ENCODE assay signal across 8 mouse cellular contexts in the genomic region with DNA sequence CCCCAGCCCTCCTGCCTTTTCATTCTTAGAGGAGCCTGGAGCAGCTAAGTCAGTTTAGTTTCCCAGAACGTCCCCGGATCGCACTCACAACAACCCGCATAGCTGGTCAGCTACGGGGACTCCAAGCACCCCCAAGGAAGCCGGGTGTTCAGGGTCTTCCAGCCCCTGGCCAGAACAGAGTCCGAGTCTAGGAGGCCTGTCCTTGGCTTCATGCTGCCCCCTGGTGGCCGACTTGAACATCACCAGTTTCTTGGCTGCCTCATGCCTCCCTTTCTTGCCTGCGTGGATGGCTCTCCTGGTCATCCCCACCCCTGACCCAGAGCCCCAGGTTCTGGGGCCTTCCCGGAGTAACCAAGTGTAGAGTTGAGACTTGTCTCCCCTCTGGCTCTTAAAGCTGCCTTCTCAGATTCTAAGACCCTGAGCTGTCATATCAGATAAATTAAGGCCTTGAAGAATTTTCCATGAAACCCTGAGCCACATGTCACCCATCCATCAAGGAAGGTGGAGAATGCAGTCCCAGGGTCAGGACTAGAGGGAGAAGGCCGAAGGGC. TPM values are rescaled to one million over a fixed set of nuclear protein-coding genes. Genes with fewer than 3 reads are reported as not detected.
DNase-seq lines count a peak whose midpoint lies in the region; ATAC-seq and TF ChIP-seq lines count a peak whose summit lies in the region.

No protein-coding gene starts in this region.

- intact Hi-C loops in heart, postnatal 10 days (cut with DNase I) = loop anchor here (1.0 to 5.0 kb wide), 3 partner anchors 152 to 310 kb away; no protein-coding TSS in a partner anchor

- H3K4me3 ChIP-seq in G1E (ENCODE audit: low read depth, low read length) = no peak overlapping the region
- no peak overlapping the region for H3K4me3 ChIP-seq in embryonic facial prominence, embryonic 13.5 days

- H3K4me1 ChIP-seq in G1E (ENCODE audit: insufficient read depth, low read depth, low read length) = peaks cover 6% of the 10 kb centered on the region; the same call in 1 of the 2 replicates
- H3K4me1 ChIP-seq in embryonic facial prominence, embryonic 13.5 days = peaks cover 61% of the 10 kb centered on the region

- H3K27me3 ChIP-seq in G1E (ENCODE audit: insufficient read depth, low read length) = peaks cover 23% of the 10 kb centered on the region; the same call in 1 of the 2 replicates
- peaks cover 8% of the 10 kb centered on the region; the same call in 1 of the 2 replicates for H3K27me3 ChIP-seq in embryonic facial prominence, embryonic 13.5 days

- H3K27ac ChIP-seq in embryonic facial prominence, embryonic 13.5 days = peak overlapping the region; percentile 88

- peak; percentile 35 for DNase-seq in G1E (ENCODE audit: low spot score)
- DNase-seq in adrenal gland, postnatal 25 days = peak; percentile 87
- peak; percentile 83 to 92 for DNase-seq in heart, postnatal 10 days
- DNase-seq in layer of hippocampus, postnatal 10 days (ENCODE audit: low spot score in 2 of 2) = peak; percentile 84 to 88
- DNase-seq in lung, postnatal 25 days (ENCODE audit: low spot score) = peak; percentile 76
- DNase-seq in skeletal muscle tissue, adult 2 months (ENCODE audit: low read depth, low spot score) = peak; percentile 68

- H3K9me3 ChIP-seq in G1E (replicated peaks) = peaks cover 50% of the 10 kb centered on the region
- H3K9me3 ChIP-seq in embryonic facial prominence, embryonic 13.5 days = peaks cover 24% of the 10 kb centered on the region

- 40% methylated on average over 11 of the region's 11 CpGs for WGBS in embryonic facial prominence, embryonic 13.5 days

- H3K36me3 ChIP-seq in G1E (replicated peaks) = no peaks in the 10 kb centered on the region
- H3K36me3 ChIP-seq in embryonic facial prominence, embryonic 13.5 days = peaks cover 12% of the 10 kb centered on the region

- TF ChIP-seq CTCF in G1E (IDR thresholded peaks at IDR 0.05; ENCODE audit: low read depth, low read length) = no peak; the same call in 1 of the 2 replicates

- H3K4me2 ChIP-seq in embryonic facial prominence, embryonic 13.5 days = peak overlapping the region; percentile 61

- no peak overlapping the region for H3K9ac ChIP-seq in embryonic facial prominence, embryonic 13.5 days

- no peak for ATAC-seq in G1E (ENCODE audit: extremely low read depth, insufficient number of reproducible peaks, low FRiP score, poor library complexity, severe bottlenecking)
- no peak for ATAC-seq in embryonic facial prominence, embryonic 13.5 days (ENCODE audit: insufficient number of reproducible peaks, insufficient read depth, low FRiP score, low TSS enrichment, low read depth)
- no peak for ATAC-seq in erythroblast, adult 5-6 weeks (replicated peaks; ENCODE audit: low FRiP score, poor library complexity, severe bottlenecking)

RNA-seq across cellular contexts. Expression of gene Cdkn1c, which starts 3.1 kb away (rescaled TPM):
- total RNA-seq in G1E (2014; fragmentation: Nextera tagmentation) (not detected in 2 replicates), G1E (2017) (0.06 TPM in 1 of 2 replicates, not detected in the other)
- polyA plus RNA-seq in G1E (2012) = 0.03 and 0.15 TPM in 2 replicates
- total RNA-seq in adrenal gland, postnatal 25 days (2021) = 669 and 905 TPM in 2 replicates
- 873 and 944 TPM in 2 replicates for polyA plus RNA-seq in embryonic facial prominence, embryonic 13.5 days (2015; fragmentation: Nextera tagmentation; extraction: Ambion mirVana)
- 10 to 100 TPM; 47.2 to 48.0 TPM for total RNA-seq in heart, postnatal 10 days (2021)
- total RNA-seq in layer of hippocampus, postnatal 10 days (2021) = 10 to 100 TPM; 13.2 to 18.5 TPM
- not detected in 2 replicates for total RNA-seq in erythroblast, adult 5-6 weeks (2015; ENCODE audit: low replicate concordance)
- 0.09 TPM in 1 of 2 replicates, not detected in the other for total RNA-seq in erythroblast, adult 5-6 weeks (2017; ENCODE audit: low replicate concordance)

RNA-seq across cellular contexts. Expression of gene Slc22a18, which starts 9.6 kb away (rescaled TPM):
- total RNA-seq in G1E (2014; fragmentation: Nextera tagmentation) = 2.6 and 2.9 TPM in 2 replicates
- 3.9 and 5.0 TPM in 2 replicates for total RNA-seq in G1E (2017)
- 2.4 and 3.4 TPM in 2 replicates for polyA plus RNA-seq in G1E (2012)
- 1.2 and 1.4 TPM in 2 replicates for total RNA-seq in adrenal gland, postnatal 25 days (2021)
- 2.5 and 3.0 TPM in 2 replicates for polyA plus RNA-seq in embryonic facial prominence, embryonic 13.5 days (2015; fragmentation: Nextera tagmentation; extraction: Ambion mirVana)
- under 1 TPM; 0.43 to 0.50 TPM for total RNA-seq in heart, postnatal 10 days (2021)
- total RNA-seq in layer of hippocampus, postnatal 10 days (2021) = under 1 TPM; 0.40 to 0.41 TPM
- total RNA-seq in erythroblast, adult 5-6 weeks (2015; ENCODE audit: low replicate concordance) = not detected in 2 replicates
- total RNA-seq in erythroblast, adult 5-6 weeks (2017; ENCODE audit: low replicate concordance) = not detected in 2 replicates

RNA-seq across cellular contexts. Expression of gene Phlda2, which starts 39.0 kb away (rescaled TPM):
- 2.1 and 6.4 TPM in 2 replicates for total RNA-seq in G1E (2014; fragmentation: Nextera tagmentation)
- total RNA-seq in G1E (2017) = 3.2 and 3.8 TPM in 2 replicates
- 18.7 and 22.1 TPM in 2 replicates for polyA plus RNA-seq in G1E (2012)
- 1.8 and 2.7 TPM in 2 replicates for total RNA-seq in adrenal gland, postnatal 25 days (2021)
- 7.0 and 8.5 TPM in 2 replicates for polyA plus RNA-seq in embryonic facial prominence, embryonic 13.5 days (2015; fragmentation: Nextera tagmentation; extraction: Ambion mirVana)
- not detected for total RNA-seq in heart, postnatal 10 days (2021)
- not detected for total RNA-seq in layer of hippocampus, postnatal 10 days (2021)
- total RNA-seq in erythroblast, adult 5-6 weeks (2015; ENCODE audit: low replicate concordance) = not detected in 2 replicates
- total RNA-seq in erythroblast, adult 5-6 weeks (2017; ENCODE audit: low replicate concordance) = not detected in 2 replicates

Comparison
In these comparisons a context has a peak if more than half of its experiments do, and no peak if none do; other contexts are left out.
1. DNase-seq: peak in every context shown above with its lines; median percentile 88 in heart, postnatal 10 days; 87 in adrenal gland, postnatal 25 days; 86 in layer of hippocampus, postnatal 10 days; 76 in lung, postnatal 25 days; 68 in skeletal muscle tissue, adult 2 months; 35 in G1E.
2. RNA of gene Cdkn1c, which starts 3.1 kb away (total RNA-seq): 669 to 905 TPM in adrenal gland, postnatal 25 days; 47.2 to 48.0 TPM in heart, postnatal 10 days, 13.2 to 18.5 TPM in layer of hippocampus, postnatal 10 days, 0.09 TPM in erythroblast, adult 5-6 weeks and 0.06 TPM in G1E; every median in the first group is over 10 times any median in the second.